Mouse (Mus musculus): ENCODE measurements around the gene Adra2b. TPM values are rescaled to one million over a fixed set of nuclear protein-coding genes. Genes with fewer than 3 reads are reported as not detected.
A peak's percentile ranks its signal among the peaks of the same experiment; 100 is the strongest.

Gene Adra2b
- total RNA-seq, 1 experiment from 2014 or later: 0.45 TPM

DNA sequence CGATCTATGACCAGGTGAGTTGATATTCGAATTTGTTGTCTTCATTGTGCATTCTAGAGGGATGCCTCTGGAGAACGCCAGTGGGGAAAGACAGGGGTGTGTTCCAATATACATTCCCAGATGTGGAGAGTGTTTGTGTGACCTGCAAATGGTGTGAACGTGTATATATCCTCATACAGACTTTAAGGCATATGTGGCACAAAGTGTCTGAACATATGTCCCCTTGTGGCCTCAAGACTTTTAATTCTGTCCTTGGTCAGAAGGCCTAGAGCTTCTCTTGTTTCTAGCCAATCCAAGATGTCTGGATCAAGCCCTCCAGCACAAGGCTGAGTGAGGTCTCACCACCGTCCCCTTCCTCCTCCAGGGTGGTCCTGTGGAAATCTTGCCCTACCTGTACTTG, 26.1 kb upstream of the Adra2b start:
- no peak for ATAC-seq (replicated peaks in 1 of 2; ENCODE audit: insufficient read depth in 1 of 2, low FRiP score in 2 of 2, low TSS enrichment in 1 of 2, low read depth in 1 of 2, poor library complexity in 2 of 2, severe bottlenecking in 2 of 2)

DNA sequence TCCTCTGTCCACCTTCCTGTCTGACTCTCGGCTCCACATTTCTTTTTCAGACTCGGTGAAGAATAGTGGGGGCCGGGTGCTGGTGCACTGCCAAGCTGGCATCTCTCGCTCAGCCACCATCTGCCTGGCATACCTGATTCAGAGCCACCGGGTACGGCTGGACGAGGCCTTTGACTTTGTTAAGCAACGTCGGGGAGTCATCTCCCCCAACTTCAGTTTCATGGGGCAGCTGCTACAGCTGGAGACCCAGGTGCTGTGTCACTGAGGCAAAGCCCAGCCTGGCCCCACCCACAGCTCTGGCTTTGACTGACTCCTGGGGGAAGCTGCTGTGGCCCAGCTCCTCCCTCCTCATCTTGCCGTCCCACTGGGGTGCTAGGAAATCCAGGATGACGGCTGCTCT, 25.5 kb upstream of the Adra2b start:
- 0 out of 4 replicates have a peak, but pooled peaks of 1 of the 2 experiments have one; percentile 2 for ATAC-seq (replicated peaks in 1 of 2; ENCODE audit: insufficient read depth in 1 of 2, low FRiP score in 2 of 2, low TSS enrichment in 1 of 2, low read depth in 1 of 2, poor library complexity in 2 of 2, severe bottlenecking in 2 of 2)

DNA sequence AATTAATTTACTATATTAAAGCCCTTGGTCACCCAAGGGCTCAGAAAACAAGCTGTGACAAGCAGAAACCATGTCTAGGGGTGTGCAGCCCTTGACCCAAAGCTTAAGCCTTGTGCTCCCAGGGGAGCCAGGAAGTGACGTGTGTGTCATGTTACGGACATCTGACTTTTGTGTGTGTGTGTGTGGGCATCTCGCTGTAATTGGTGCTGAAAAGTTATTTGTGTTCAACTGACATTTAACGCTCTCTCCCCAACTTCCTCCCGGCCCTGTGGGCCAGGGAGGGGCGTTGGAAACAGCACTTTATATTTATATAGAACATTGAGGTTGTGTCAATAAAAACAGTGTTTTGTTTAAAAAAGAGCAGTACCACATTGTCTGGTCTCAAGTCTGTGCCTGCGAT, 25.0 kb upstream of the Adra2b start:
- ATAC-seq (replicated peaks in 1 of 2; ENCODE audit: insufficient read depth in 1 of 2, low FRiP score in 2 of 2, low TSS enrichment in 1 of 2, low read depth in 1 of 2, poor library complexity in 2 of 2, severe bottlenecking in 2 of 2): no peak

DNA sequence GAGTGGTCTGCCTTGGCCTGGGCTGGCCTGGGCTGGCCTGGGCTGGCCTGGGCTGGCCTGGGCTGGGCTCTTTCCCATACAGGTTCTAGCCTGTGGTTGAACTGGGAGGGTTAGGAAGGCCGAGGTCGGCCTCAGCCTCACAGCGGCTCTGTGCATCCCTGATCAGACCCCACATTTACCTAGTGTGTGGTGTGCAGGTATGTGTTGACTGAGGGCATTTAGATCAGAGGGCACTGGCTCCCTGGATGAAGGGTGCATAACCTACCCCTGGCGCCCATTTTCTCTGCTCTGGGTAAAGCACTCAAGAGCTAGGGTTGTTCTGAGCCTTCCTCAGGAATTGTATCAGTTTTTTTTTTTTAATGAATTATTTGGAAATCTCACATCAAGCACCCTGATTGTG, 24.6 kb upstream of the Adra2b start, which contains the start of gene Astl:
Astl (plus strand) TSS at position 224 of the 400 bp plus-strand sequence.
- ATAC-seq (replicated peaks in 1 of 2; ENCODE audit: insufficient read depth in 1 of 2, low FRiP score in 2 of 2, low TSS enrichment in 1 of 2, low read depth in 1 of 2, poor library complexity in 2 of 2, severe bottlenecking in 2 of 2): no peak

DNA sequence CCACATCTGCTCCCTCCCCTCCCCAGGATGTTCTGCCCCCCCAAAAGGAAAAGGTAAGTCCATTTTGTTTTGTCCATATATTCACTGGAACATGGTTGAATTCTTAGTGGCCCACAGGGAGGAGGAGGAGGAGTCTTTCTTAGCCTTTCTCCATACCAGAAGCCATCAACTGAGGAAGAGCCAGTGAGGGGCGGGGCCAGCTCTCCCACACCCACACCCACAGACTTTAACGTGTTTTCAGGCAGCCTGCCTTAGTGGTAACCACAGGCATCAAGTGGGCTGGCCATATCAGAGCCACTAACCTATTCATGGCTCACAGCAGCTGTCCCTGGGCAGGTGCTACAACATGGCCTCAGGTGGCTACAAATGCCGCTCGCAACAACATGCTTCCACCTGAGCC, 24.2 kb upstream of the Adra2b start:
- peak; percentile 18 to 29; a peak in 3 of 4 replicates for ATAC-seq (replicated peaks in 1 of 2; ENCODE audit: insufficient read depth in 1 of 2, low FRiP score in 2 of 2, low TSS enrichment in 1 of 2, low read depth in 1 of 2, poor library complexity in 2 of 2, severe bottlenecking in 2 of 2)

DNA sequence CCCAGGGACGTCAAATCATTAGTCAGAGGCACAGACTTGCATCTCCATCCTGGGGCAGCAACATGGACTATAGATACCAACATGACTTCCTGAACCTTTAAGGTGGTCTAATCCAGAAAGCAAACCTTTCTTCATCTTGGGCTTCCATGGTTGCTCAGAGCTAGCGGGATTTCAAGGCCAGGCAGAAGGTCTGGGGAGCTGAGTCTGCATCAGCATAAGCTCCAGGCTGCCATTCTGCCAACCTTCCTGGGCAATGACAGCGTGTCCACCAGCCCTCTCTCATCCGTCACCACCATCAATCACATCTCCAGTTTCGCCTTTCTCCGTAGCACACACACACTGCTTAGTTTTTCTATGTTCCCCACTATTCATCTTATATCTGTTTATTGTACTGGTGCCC, 23.7 kb upstream of the Adra2b start:
- ATAC-seq (replicated peaks in 1 of 2; ENCODE audit: insufficient read depth in 1 of 2, low FRiP score in 2 of 2, low TSS enrichment in 1 of 2, low read depth in 1 of 2, poor library complexity in 2 of 2, severe bottlenecking in 2 of 2): no peak

DNA sequence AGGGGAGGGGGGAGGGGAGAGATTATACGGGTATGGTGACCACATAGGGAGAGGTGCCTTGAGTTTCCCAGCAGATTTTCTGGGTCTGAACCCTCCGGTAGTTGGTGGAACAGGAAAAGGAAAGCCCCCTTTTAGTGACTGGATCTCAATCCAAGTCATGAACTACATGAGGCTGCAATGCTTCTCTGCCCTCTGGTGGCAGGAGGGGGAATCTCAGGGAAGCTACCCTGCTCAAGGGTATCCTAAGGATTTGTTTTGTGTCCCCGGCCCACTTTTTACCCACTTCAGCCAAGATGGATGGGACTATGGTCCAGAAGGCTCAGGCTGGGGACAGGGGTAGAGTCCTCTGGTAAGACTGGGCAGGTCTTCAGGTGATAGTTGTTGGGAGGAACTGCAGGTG, 21.8 kb upstream of the Adra2b start:
- ATAC-seq (replicated peaks in 1 of 2; ENCODE audit: insufficient read depth in 1 of 2, low FRiP score in 2 of 2, low TSS enrichment in 1 of 2, low read depth in 1 of 2, poor library complexity in 2 of 2, severe bottlenecking in 2 of 2): no peak

DNA sequence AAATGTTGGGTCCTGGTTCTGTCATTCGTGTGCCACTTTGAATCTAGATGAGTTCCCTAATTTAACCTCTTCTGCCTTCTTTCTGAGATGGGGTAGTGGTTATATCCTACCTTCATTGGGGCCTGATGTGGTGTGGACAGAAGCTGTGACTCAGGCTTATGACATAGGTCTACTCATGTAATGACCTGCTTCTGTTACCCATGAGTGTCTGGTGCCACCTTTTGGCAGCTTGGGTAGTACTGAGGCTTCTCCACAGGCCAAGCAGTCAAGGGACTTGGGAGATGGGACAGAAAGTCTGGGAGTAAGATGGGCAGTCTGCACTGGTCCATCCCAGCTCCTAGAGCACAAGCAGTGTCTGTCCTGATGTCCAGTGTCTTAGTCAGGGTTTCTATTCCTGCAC, 16.7 kb upstream of the Adra2b start:
- ATAC-seq (replicated peaks in 1 of 2; ENCODE audit: insufficient read depth in 1 of 2, low FRiP score in 2 of 2, low TSS enrichment in 1 of 2, low read depth in 1 of 2, poor library complexity in 2 of 2, severe bottlenecking in 2 of 2): peak; percentile 51 to 61; a peak in 3 of 4 replicates

DNA sequence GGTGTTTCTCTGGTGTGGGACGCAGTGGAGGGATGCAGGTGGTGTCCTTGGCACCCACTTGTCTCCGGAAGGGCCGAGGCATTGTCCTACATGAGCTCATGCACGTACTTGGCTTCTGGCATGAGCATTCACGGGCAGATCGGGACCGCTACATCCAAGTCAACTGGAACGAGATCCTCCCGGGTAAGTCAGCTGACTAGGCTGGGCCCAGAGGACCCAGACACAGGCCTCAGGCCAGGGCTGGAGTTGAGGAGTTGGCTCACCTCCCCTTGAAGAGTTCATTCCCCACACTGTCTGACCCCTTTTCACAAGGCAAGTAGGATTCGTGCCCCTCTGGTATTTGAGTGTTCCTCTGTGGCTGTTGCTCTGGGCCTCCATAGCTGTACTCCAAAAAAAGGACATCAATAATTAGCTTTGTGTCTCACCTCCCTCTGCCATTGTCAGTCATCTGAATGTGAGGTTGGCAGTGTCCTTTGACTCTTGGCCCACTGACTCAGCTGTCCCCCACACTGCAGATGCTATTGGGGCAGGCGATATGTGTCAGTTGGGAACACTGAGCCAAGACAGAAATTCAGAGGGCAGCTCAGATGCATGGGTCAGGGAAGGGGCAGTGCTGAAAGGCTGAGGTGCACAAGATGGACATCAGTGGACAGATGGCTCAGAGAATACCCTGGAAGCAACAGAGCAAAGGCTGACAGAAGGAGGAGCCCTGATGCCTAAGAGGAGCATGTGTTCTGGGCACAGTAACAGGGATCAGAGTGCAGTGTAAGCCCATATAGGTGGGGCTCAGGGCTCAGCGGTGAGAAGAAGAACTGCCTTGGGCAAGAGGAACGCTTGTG, 15.6 kb upstream of the Adra2b start:
- no peak for ATAC-seq (replicated peaks in 1 of 2; ENCODE audit: insufficient read depth in 1 of 2, low FRiP score in 2 of 2, low TSS enrichment in 1 of 2, low read depth in 1 of 2, poor library complexity in 2 of 2, severe bottlenecking in 2 of 2)

DNA sequence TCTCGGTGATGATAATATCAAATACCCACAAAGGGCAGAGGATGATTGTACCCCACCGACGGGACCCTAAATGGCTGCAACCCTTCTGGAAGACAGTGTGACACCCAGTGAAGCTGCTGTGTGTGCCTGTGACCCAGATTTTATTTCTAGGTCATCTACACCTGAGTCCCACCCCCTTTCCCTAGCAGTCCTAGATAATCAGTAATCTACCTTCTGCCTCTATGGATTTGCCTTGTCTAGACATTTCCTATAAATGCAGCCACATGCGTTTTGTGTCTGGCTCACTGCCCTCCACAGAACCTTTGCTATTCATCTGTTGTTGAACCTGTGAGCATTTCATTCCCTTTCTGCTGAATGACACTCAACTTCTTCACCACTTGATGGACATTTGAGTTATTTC, 9.1 kb upstream of the Adra2b start:
- no peak for ATAC-seq (replicated peaks in 1 of 2; ENCODE audit: insufficient read depth in 1 of 2, low FRiP score in 2 of 2, low TSS enrichment in 1 of 2, low read depth in 1 of 2, poor library complexity in 2 of 2, severe bottlenecking in 2 of 2)

DNA sequence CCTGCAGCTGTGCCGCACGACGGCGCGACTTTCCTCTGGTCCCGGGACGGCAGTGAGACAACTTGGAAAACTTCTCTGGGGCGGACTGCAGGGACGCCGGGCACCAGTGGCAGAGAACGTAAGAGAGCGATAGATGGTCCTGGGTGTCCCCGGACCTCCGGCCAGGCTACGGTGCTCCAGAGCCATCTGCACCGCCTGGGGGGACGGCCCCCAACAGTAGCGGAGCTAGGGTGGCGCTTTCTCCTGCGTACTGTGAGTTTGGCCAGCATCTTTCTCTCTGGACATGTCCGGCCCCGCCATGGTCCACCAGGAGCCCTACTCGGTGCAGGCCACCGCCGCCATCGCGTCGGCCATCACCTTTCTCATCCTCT, 259 bp downstream of the Adra2b start:
- ATAC-seq (replicated peaks in 1 of 2; ENCODE audit: insufficient read depth in 1 of 2, low FRiP score in 2 of 2, low TSS enrichment in 1 of 2, low read depth in 1 of 2, poor library complexity in 2 of 2, severe bottlenecking in 2 of 2): no peak

DNA sequence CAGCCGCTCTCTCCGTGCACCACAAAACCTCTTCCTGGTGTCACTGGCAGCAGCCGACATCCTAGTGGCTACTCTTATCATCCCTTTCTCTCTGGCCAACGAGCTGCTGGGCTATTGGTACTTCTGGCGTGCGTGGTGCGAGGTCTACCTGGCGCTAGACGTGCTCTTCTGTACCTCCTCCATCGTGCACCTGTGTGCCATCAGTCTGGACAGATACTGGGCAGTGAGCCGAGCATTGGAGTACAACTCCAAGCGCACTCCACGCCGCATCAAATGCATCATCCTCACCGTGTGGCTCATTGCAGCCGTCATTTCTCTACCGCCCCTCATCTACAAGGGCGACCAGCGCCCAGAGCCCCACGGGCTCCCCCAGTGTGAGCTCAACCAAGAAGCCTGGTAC, 688 bp downstream of the Adra2b start:
- no peak for ATAC-seq (replicated peaks in 1 of 2; ENCODE audit: insufficient read depth in 1 of 2, low FRiP score in 2 of 2, low TSS enrichment in 1 of 2, low read depth in 1 of 2, poor library complexity in 2 of 2, severe bottlenecking in 2 of 2)

DNA sequence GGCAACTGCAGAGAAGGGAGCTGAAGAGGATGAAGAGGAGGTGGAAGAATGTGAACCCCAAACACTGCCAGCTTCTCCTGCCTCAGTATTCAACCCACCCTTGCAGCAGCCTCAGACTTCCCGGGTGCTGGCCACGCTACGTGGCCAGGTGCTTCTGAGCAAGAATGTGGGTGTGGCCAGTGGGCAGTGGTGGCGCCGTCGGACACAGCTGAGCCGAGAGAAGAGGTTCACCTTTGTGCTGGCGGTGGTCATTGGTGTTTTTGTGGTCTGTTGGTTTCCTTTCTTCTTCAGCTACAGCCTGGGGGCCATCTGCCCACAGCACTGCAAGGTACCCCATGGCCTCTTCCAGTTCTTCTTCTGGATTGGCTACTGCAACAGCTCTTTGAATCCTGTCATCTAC, 1.4 kb downstream of the Adra2b start:
- no peak for ATAC-seq (replicated peaks in 1 of 2; ENCODE audit: insufficient read depth in 1 of 2, low FRiP score in 2 of 2, low TSS enrichment in 1 of 2, low read depth in 1 of 2, poor library complexity in 2 of 2, severe bottlenecking in 2 of 2)

DNA sequence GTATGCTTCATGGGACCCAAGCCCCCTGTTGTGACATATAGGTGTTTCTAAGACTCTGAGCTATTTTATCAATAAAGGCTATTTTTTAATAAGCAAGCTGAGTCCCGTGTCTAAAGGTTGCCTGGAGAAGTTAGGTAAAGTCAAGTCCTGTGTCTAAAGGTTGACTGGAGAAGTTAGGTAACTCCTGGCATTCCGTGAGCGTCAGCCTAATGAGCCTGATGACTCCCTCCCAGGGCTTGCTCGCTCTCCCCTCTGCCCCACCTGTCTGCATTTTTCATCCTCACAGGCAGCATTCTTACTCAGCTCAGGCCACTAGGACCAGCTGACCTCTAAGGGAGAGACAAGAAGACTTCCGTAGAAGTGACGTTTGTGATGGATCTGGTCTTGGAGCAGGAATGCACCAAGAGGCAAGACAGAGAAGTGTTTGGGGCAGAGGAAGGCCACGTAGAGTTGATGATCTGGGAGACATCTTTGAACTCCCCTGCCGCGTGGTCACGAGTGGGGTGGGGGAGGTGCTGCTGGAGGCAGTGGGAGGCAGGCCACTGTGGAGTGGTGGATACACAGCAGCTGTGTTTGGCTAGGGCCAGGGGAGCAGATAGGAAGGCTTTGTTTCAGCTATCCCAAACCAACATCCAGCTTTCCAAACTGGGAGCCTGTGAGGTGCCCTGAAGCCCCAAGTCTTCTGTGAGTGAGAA, 4.3 kb downstream of the Adra2b start:
- no peak for ATAC-seq (replicated peaks in 1 of 2; ENCODE audit: insufficient read depth in 1 of 2, low FRiP score in 2 of 2, low TSS enrichment in 1 of 2, low read depth in 1 of 2, poor library complexity in 2 of 2, severe bottlenecking in 2 of 2)

DNA sequence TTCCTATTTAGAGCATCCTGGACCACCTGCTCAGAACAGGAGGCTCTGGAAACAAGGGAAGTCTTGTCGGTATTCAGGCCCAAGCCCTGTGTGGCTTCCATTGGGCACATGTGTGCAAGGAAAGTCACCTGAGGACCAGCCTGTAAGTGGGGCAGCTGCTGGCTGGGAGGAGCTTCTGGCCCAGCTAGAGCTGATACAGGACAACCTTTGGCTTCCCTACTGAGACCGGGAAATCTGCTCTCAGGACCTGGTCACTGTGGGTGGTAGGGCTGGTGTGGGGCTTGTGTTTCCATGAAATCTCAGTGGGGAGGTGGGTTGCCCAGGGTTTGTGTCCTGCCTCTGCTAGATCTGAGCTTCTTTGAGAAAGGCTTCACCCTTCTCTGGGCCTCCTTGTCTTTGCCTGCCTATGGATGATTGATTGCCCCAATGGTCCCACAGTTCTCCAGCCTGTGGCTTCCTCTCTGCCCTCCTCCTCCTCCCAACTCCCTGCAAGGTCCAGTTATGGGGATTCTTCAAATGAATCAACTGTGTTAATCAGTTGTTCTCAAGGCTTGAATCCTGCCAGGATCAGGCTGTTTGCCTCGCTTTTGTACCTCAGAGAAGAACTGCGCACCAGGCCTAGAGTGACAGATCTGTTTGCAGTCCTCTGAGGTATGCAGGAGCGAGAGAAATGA, 6.8 kb downstream of the Adra2b start:
- ATAC-seq (replicated peaks in 1 of 2; ENCODE audit: insufficient read depth in 1 of 2, low FRiP score in 2 of 2, low TSS enrichment in 1 of 2, low read depth in 1 of 2, poor library complexity in 2 of 2, severe bottlenecking in 2 of 2): no peak

DNA sequence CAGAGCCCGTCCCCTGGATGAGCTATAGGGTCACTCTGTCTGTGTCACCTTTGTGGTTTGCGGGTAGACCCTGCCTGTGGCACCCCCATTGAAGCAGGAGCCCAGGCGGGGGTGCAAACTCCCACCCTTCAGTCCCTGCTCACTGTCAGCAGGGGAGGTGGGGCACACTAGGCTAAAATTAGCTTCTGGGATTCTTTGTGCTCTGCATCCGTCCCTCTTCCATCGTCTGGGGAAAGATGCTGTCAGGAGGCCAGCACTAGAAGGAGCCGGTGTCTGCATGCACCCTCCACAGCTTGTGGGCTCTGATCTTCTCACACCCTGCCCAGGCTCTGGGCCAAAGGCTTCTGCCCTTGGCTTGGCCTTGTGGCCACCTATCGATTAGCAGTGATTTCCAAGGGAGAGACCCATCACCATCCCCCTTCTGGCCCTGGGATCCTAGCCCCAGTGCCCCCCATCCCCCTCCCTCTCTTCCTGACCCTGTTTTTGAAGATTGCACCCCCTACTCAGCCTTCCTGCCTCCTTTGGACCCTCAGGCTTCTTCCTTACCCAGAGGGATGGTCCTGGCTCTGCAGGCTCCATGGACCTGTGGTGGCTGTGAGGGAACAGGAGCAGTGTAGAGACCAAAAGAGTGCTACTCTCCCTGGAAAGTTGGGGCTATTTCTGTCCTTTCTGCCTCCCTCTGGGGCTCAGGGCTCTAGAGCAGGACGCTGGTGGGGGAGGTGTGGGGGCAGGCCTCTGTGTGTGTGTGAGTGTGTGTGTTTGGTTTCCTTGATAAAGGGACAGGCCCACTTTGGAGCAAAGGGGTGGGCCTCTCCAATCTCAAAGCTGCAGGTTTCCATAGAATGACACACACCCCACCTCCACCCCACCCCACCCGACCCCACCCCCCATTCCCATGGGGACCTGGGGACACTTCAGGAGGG, 7.8 kb downstream of the Adra2b start:
- ATAC-seq (replicated peaks in 1 of 2; ENCODE audit: insufficient read depth in 1 of 2, low FRiP score in 2 of 2, low TSS enrichment in 1 of 2, low read depth in 1 of 2, poor library complexity in 2 of 2, severe bottlenecking in 2 of 2): no peak

DNA sequence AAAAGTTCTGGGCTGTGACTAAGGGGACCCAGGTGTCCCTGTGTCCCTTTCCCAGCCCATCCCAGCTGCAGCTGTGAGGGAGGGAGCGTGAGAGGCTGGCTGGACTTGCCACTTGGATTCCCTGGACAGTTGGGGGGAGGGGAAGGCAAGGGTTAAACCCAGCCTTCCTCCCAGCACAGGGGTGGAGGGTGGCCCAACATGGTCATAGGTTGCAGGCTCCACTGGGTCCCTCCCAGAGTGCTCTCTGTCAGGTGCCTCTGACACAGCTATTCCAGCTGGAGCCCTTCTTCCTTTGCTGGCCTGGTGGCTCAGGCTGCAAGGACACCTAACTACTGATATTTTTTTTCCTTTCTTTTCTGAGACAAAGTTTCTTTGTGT, 8.5 kb downstream of the Adra2b start:
- no peak for ATAC-seq (replicated peaks in 1 of 2; ENCODE audit: insufficient read depth in 1 of 2, low FRiP score in 2 of 2, low TSS enrichment in 1 of 2, low read depth in 1 of 2, poor library complexity in 2 of 2, severe bottlenecking in 2 of 2)

All from hematopoietic stem cell, adult 5-6 weeks (primary cell).